Mouse (Mus musculus): ENCODE results near the gene Piezo1. TPM values are rescaled to one million over a fixed set of nuclear protein-coding genes. Genes with fewer than 3 reads are reported as not detected.
A peak's percentile ranks its signal among the peaks of the same experiment; 100 is the strongest.

Gene Piezo1
- polyA plus RNA-seq, 1 experiment from 2014 or later = 7.0 TPM

DNA sequence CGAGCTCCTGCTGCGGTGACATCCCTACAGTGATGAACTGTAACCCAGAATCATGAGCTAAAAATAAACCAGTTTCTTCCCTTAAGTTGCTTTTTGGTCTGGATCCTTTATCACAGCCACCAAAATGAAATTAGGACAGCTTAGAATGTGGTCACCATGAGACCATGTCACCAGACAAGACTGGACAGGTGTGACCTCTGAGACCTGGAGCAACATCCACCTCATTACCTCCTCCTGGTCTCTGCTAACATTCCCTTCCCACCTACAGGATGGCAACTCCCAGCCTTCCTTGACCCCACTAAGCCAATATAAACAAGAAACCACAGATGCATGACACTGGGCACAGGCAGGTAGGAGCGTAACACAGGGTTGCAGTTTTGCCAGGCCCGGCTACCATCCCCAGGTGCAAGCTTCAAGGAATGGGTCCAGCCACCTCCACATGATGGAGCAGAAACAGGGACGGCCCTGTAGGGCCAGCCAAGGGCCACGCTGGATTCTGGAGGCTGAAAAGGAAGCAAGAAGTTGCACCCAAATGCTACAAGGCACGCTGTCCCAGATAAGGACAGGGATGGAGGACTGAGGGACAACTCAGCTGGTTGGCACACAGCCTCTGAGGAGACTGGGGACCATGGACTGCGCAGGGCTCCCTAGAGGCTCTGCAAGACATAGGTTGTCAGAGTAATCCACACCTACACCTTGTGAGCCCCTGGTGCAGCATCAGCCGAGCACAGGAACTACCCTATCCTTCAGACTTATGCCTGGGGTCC, 12.6 kb downstream of the Piezo1 start:
- Histone ChIP-seq H3K9me3 (ENCODE audit: control insufficient read depth, low read length) (no peaks in the 10 kb centered on the region), H3K4me2 (replicated peaks; ENCODE audit: low read depth) (no peak overlapping the region), H3K27ac (replicated peaks) (0 out of 2 replicates have a peak overlapping the region, but pooled peaks have one; percentile 82), H3K9ac (ENCODE audit: low read length) (no peak overlapping the region), H3K27me3 (ENCODE audit: control insufficient read depth, insufficient read depth, low read length) (no peaks in the 10 kb centered on the region), H3K36me3 (ENCODE audit: control insufficient read depth, insufficient read depth, low read length) (no peaks in the 10 kb centered on the region), H3K4me3 (ENCODE audit: low read depth, low read length) (no peak overlapping the region), H3K4me1 (replicated peaks; ENCODE audit: control insufficient read depth, insufficient read depth) (peaks cover 6% of the 10 kb centered on the region)
- no peak for DNase-seq (ENCODE audit: low spot score)
- 91% methylated on average over 9 of the region's 9 CpGs for WGBS
- TF ChIP-seq EP300 (optimal IDR thresholded peaks at IDR 0.05) = no peak
- no peak for TF ChIP-seq CTCF (IDR thresholded peaks at IDR 0.05; ENCODE audit: low read depth)
- no peak for ATAC-seq (ENCODE audit: low FRiP score, low TSS enrichment)

DNA sequence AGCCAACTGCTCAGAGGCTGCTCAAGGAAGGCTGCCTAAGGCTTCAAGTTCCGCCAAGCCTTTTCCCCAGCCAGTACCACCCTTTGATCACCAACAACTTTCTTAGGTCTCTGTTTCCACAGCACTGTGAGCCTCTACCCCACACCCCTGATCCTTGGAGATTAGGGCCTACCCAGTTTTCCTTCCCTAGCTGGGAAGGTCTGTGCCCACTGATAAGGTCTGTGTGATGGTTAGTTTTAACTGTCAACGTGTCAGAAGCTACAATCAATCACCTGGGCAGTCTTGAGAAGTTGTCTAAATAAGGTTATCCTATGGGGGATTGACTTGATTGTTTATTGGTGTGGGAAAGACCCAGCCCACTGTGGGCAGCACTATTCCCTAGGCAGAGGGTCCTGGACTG, 13.3 kb downstream of the Piezo1 start:
- H3K9ac ChIP-seq (ENCODE audit: low read length) = no peak overlapping the region
- no peak for TF ChIP-seq CTCF (IDR thresholded peaks at IDR 0.05; ENCODE audit: low read depth)
- H3K4me1 ChIP-seq (replicated peaks; ENCODE audit: control insufficient read depth, insufficient read depth) = peaks cover 6% of the 10 kb centered on the region
- no peak overlapping the region for H3K4me3 ChIP-seq (ENCODE audit: low read depth, low read length)
- H3K4me2 ChIP-seq (replicated peaks; ENCODE audit: low read depth) = no peak overlapping the region
- ATAC-seq (ENCODE audit: low FRiP score, low TSS enrichment) = no peak
- DNase-seq (ENCODE audit: low spot score) = no peak
- WGBS = 62% methylated on average over 2 of the region's 2 CpGs
- no peaks in the 10 kb centered on the region for H3K36me3 ChIP-seq (ENCODE audit: control insufficient read depth, insufficient read depth, low read length)
- no peaks in the 10 kb centered on the region for H3K27me3 ChIP-seq (ENCODE audit: control insufficient read depth, insufficient read depth, low read length)
- H3K27ac ChIP-seq (replicated peaks) = peak overlapping the region; percentile 82
- H3K9me3 ChIP-seq (ENCODE audit: control insufficient read depth, low read length) = no peaks in the 10 kb centered on the region

DNA sequence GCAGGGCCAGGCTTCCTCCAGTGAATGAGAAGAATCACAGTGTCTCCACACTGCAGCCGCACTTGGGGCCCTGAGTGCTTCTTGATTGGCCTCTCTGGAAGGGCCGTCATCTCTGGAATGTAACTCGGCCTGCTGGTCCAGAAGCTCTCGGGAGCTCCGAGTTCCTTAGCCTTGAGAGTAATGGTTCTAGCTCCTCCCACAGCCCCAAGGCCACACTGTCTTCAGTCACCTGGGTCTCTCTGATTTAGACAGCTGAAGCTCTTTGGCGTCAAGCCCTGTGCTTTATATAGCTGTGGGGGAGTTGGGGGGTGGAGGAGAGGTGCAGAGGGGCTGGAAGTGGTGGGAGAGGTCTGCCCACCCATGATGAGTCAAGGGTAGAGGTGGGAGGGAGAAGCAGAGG, 14.1 kb downstream of the Piezo1 start:
- Histone ChIP-seq H3K4me1 (replicated peaks; ENCODE audit: control insufficient read depth, insufficient read depth) (peaks cover 6% of the 10 kb centered on the region), H3K4me2 (replicated peaks; ENCODE audit: low read depth) (0 out of 2 replicates have a peak overlapping the region, but pooled peaks have one; percentile 15), H3K4me3 (ENCODE audit: low read depth, low read length) (no peak overlapping the region), H3K36me3 (ENCODE audit: control insufficient read depth, insufficient read depth, low read length) (no peaks in the 10 kb centered on the region), H3K27ac (replicated peaks) (peak overlapping the region; percentile 82), H3K27me3 (ENCODE audit: control insufficient read depth, insufficient read depth, low read length) (no peaks in the 10 kb centered on the region), H3K9ac (ENCODE audit: low read length) (no peak overlapping the region), H3K9me3 (ENCODE audit: control insufficient read depth, low read length) (no peaks in the 10 kb centered on the region)
- DNase-seq (ENCODE audit: low spot score) (peak; percentile 75), ATAC-seq (ENCODE audit: low FRiP score, low TSS enrichment) (peak; percentile 86)
- 4% methylated on average over 6 of the region's 6 CpGs for WGBS
- TF ChIP-seq EP300 (optimal IDR thresholded peaks at IDR 0.05) (peak; percentile 26), CTCF (IDR thresholded peaks at IDR 0.05; ENCODE audit: low read depth) (no peak)

DNA sequence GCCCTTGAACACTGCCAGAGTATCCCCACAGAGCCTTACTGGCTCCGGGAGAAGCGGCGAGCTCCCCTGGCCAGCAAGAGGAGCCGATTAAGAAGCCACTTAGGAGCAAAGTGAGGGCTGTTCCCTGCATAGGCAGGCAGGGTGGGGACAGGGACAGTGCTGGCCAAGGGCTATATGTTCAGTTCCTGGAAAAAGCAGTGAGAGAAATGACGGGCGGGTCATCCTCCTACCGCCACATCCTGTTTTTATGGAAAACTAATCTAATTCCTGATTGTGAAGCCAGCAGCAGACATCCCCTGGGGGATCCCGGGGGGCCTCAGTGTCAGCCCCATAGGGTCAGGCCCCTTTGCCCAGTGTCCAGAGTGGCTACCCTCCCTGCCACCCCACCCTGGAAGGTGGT, 19.8 kb downstream of the Piezo1 start:
- Histone ChIP-seq H3K36me3 (ENCODE audit: control insufficient read depth, insufficient read depth, low read length) (no peaks in the 10 kb centered on the region), H3K4me3 (ENCODE audit: low read depth, low read length) (no peak overlapping the region), H3K4me2 (replicated peaks; ENCODE audit: low read depth) (no peak overlapping the region), H3K27ac (replicated peaks) (peak overlapping the region; percentile 35; the same call in 1 of the 2 replicates), H3K27me3 (ENCODE audit: control insufficient read depth, insufficient read depth, low read length) (no peaks in the 10 kb centered on the region), H3K9me3 (ENCODE audit: control insufficient read depth, low read length) (no peaks in the 10 kb centered on the region), H3K9ac (ENCODE audit: low read length) (no peak overlapping the region), H3K4me1 (replicated peaks; ENCODE audit: control insufficient read depth, insufficient read depth) (no peaks in the 10 kb centered on the region)
- 75% methylated on average over 8 of the region's 8 CpGs for WGBS
- no peak for DNase-seq (ENCODE audit: low spot score)
- TF ChIP-seq EP300 (optimal IDR thresholded peaks at IDR 0.05) (no peak), CTCF (IDR thresholded peaks at IDR 0.05; ENCODE audit: low read depth) (no peak)
- ATAC-seq (ENCODE audit: low FRiP score, low TSS enrichment) = 0 out of 2 replicates have a peak, but pooled peaks have one; percentile 13

DNA sequence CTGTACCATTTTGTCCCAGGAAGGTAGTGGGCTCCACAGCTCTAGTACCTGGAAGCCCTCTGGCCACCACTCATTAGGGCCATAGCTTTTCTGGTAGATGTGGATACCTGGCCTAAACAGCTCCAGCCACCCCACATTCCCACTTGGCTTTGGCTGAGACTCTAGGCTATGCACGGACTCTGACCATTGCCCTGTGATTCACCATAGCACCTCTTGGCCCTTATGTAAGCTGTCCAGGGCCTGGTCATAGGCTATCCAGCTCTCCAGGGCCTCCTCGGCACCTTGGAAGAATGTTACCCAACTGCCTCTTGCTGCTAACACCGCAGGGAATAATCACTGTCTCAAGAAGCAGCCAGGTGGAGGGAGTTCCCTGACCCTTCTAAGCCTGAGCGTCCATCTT, 22.0 kb downstream of the Piezo1 start:
- TF ChIP-seq CTCF (IDR thresholded peaks at IDR 0.05; ENCODE audit: low read depth) (no peak), EP300 (optimal IDR thresholded peaks at IDR 0.05) (no peak)
- Histone ChIP-seq H3K4me1 (replicated peaks; ENCODE audit: control insufficient read depth, insufficient read depth) (peaks cover 8% of the 10 kb centered on the region; the same call in 1 of the 2 replicates), H3K4me3 (ENCODE audit: low read depth, low read length) (no peak overlapping the region), H3K4me2 (replicated peaks; ENCODE audit: low read depth) (no peak overlapping the region), H3K9ac (ENCODE audit: low read length) (no peak overlapping the region), H3K27me3 (ENCODE audit: control insufficient read depth, insufficient read depth, low read length) (no peaks in the 10 kb centered on the region), H3K9me3 (ENCODE audit: control insufficient read depth, low read length) (no peaks in the 10 kb centered on the region), H3K36me3 (ENCODE audit: control insufficient read depth, insufficient read depth, low read length) (no peaks in the 10 kb centered on the region), H3K27ac (replicated peaks) (no peak overlapping the region)
- no peak for DNase-seq (ENCODE audit: low spot score)
- ATAC-seq (ENCODE audit: low FRiP score, low TSS enrichment) = no peak
- 76% methylated on average over 4 of the region's 4 CpGs for WGBS

DNA sequence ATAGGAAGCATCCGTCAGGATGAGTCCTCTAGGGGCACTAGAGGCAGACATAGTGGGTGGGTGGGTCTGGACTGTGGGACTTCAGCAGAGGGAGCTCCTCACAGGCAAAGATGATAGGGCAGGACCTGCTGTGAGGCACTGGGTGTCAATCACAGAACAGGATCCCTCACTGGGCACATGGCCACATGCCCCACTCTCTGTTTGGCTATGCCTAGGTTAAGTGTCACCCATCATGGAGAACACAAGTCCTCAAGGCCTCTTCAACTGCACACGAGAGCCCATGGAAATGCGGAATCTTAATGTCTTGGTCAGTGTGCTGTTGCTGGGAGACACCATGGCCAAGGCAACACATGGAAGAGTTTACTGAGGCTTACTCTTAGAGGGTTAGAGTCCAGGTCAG, 23.2 kb downstream of the Piezo1 start:
- no peak overlapping the region for H3K4me3 ChIP-seq (ENCODE audit: low read depth, low read length)
- no peak overlapping the region for H3K27ac ChIP-seq (replicated peaks)
- H3K9ac ChIP-seq (ENCODE audit: low read length) = no peak overlapping the region
- no peaks in the 10 kb centered on the region for H3K36me3 ChIP-seq (ENCODE audit: control insufficient read depth, insufficient read depth, low read length)
- peaks cover 18% of the 10 kb centered on the region for H3K4me1 ChIP-seq (replicated peaks; ENCODE audit: control insufficient read depth, insufficient read depth)
- TF ChIP-seq CTCF (IDR thresholded peaks at IDR 0.05; ENCODE audit: low read depth) (no peak), EP300 (optimal IDR thresholded peaks at IDR 0.05) (no peak)
- H3K27me3 ChIP-seq (ENCODE audit: control insufficient read depth, insufficient read depth, low read length) = no peaks in the 10 kb centered on the region
- no peaks in the 10 kb centered on the region for H3K9me3 ChIP-seq (ENCODE audit: control insufficient read depth, low read length)
- H3K4me2 ChIP-seq (replicated peaks; ENCODE audit: low read depth) = no peak overlapping the region
- DNase-seq (ENCODE audit: low spot score) (no peak), ATAC-seq (ENCODE audit: low FRiP score, low TSS enrichment) (no peak)
- 89% methylated on average over 3 of the region's 3 CpGs for WGBS
